Mouse (Mus musculus): ENCODE data around the gene Mettl13. TPM values are rescaled to one million over a fixed set of nuclear protein-coding genes. Genes with fewer than 3 reads are reported as not detected.

Mettl13 gene
- 23.4 and 25.4 TPM in 2 replicates for polyA plus RNA-seq (2015; fragmentation: Nextera tagmentation; extraction: Ambion mirVana)

- H3K9ac ChIP-seq: peak within 1 kb of the TSS; percentile 54
- H3K27me3 ChIP-seq: no peaks in the 10 kb centered on the region
- peak within 1 kb of the TSS; percentile 84 for H3K27ac ChIP-seq (replicated peaks)
- peaks cover 14% of the 10 kb centered on the region for H3K4me1 ChIP-seq
- peaks cover 29% of the 10 kb centered on the region for H3K36me3 ChIP-seq
- under 1% methylated on average over 52 of the region's 52 CpGs for WGBS
- H3K9me3 ChIP-seq (replicated peaks): no peaks in the 10 kb centered on the region
- H3K4me3 ChIP-seq (replicated peaks): peak within 1 kb of the TSS; percentile 78
- peak; percentile 97 for ATAC-seq (ENCODE audit: insufficient number of reproducible peaks, low FRiP score, low TSS enrichment, low read depth)
- peak within 1 kb of the TSS; percentile 89 for H3K4me2 ChIP-seq (replicated peaks)
Observed at GRCm38 (mm10) chr1:162548016-162548916, at the start of gene Mettl13. Gene Mettl13 (minus strand): TSS chr1:162548551.

GRCm38 (mm10) chr1:162597379-162598102 lies 49.2 kb upstream of the Mettl13 start:
- Histone ChIP-seq H3K4me1 (no peaks in the 10 kb centered on the region), H3K36me3 (peaks cover 41% of the 10 kb centered on the region), H3K27me3 (no peaks in the 10 kb centered on the region), H3K27ac (replicated peaks) (no peak overlapping the region), H3K9ac (no peak overlapping the region), H3K4me2 (replicated peaks) (no peak overlapping the region), H3K9me3 (replicated peaks) (no peaks in the 10 kb centered on the region), H3K4me3 (replicated peaks) (no peak overlapping the region)
- 83% methylated on average over 3 of the region's 3 CpGs for WGBS
- no peak for ATAC-seq (ENCODE audit: insufficient number of reproducible peaks, low FRiP score, low TSS enrichment, low read depth)

- Histone ChIP-seq H3K36me3 (peaks cover 16% of the 10 kb centered on the region), H3K4me2 (replicated peaks) (no peak overlapping the region), H3K4me1 (no peaks in the 10 kb centered on the region), H3K27ac (replicated peaks) (no peak overlapping the region), H3K9me3 (replicated peaks) (no peaks in the 10 kb centered on the region), H3K27me3 (no peaks in the 10 kb centered on the region), H3K4me3 (replicated peaks) (no peak overlapping the region), H3K9ac (no peak overlapping the region)
- no peak for ATAC-seq (ENCODE audit: insufficient number of reproducible peaks, low FRiP score, low TSS enrichment, low read depth)
- WGBS: 72% methylated on average over 8 of the region's 8 CpGs
Observed at GRCm38 (mm10) chr1:162590415-162590997, 42.2 kb upstream of the Mettl13 start.

GRCm38 (mm10) chr1:162589443-162589842 lies 41.1 kb upstream of the Mettl13 start:
- no peak for ATAC-seq (ENCODE audit: insufficient number of reproducible peaks, low FRiP score, low TSS enrichment, low read depth)
- 15% methylated on average over 9 of the region's 9 CpGs for WGBS
- no peak overlapping the region for H3K4me3 ChIP-seq (replicated peaks)
- no peak overlapping the region for H3K9ac ChIP-seq
- no peak overlapping the region for H3K4me2 ChIP-seq (replicated peaks)
- no peaks in the 10 kb centered on the region for H3K27me3 ChIP-seq
- H3K4me1 ChIP-seq: no peaks in the 10 kb centered on the region
- H3K27ac ChIP-seq (replicated peaks): no peak overlapping the region
- no peaks in the 10 kb centered on the region for H3K9me3 ChIP-seq (replicated peaks)
- H3K36me3 ChIP-seq: peaks cover 14% of the 10 kb centered on the region

- Histone ChIP-seq H3K9me3 (replicated peaks) (no peaks in the 10 kb centered on the region), H3K36me3 (peaks cover 19% of the 10 kb centered on the region), H3K4me1 (no peaks in the 10 kb centered on the region), H3K27ac (replicated peaks) (no peak overlapping the region), H3K4me3 (replicated peaks) (no peak overlapping the region), H3K4me2 (replicated peaks) (no peak overlapping the region), H3K27me3 (no peaks in the 10 kb centered on the region), H3K9ac (no peak overlapping the region)
- WGBS: 72% methylated on average over 3 of the region's 3 CpGs
- ATAC-seq (ENCODE audit: insufficient number of reproducible peaks, low FRiP score, low TSS enrichment, low read depth): no peak
Observed at GRCm38 (mm10) chr1:162588606-162589005, 40.3 kb upstream of the Mettl13 start.

- 84% methylated on average over 4 of the region's 4 CpGs for WGBS
Observed at GRCm38 (mm10) chr1:162586282-162586681, 37.9 kb upstream of the Mettl13 start.

GRCm38 (mm10) chr1:162582884-162583283 lies 34.5 kb upstream of the Mettl13 start:
- no peak overlapping the region for H3K27ac ChIP-seq (replicated peaks)
- 72% methylated on average over 2 of the region's 2 CpGs for WGBS
- peaks cover 38% of the 10 kb centered on the region for H3K36me3 ChIP-seq

More at GRCm38 (mm10) chr1:162586282-162586681, 37.9 kb upstream of the Mettl13 start:
- no peak for ATAC-seq (ENCODE audit: insufficient number of reproducible peaks, low FRiP score, low TSS enrichment, low read depth)
- H3K4me1 ChIP-seq: no peaks in the 10 kb centered on the region
- no peaks in the 10 kb centered on the region for H3K9me3 ChIP-seq (replicated peaks)
- H3K4me3 ChIP-seq (replicated peaks): no peak overlapping the region
- H3K27me3 ChIP-seq: no peaks in the 10 kb centered on the region
- H3K4me2 ChIP-seq (replicated peaks): no peak overlapping the region
- no peak overlapping the region for H3K27ac ChIP-seq (replicated peaks)
- peaks cover 24% of the 10 kb centered on the region for H3K36me3 ChIP-seq
- no peak overlapping the region for H3K9ac ChIP-seq

GRCm38 (mm10) chr1:162575098-162575497 lies 26.7 kb upstream of the Mettl13 start:
- H3K27me3 ChIP-seq: no peaks in the 10 kb centered on the region
- WGBS: 97% methylated on average over 3 of the region's 3 CpGs
- peaks cover 4% of the 10 kb centered on the region; the same call in 1 of the 2 replicates for H3K4me1 ChIP-seq
- ATAC-seq (ENCODE audit: insufficient number of reproducible peaks, low FRiP score, low TSS enrichment, low read depth): no peak
- H3K36me3 ChIP-seq: peaks cover 28% of the 10 kb centered on the region
- H3K9ac ChIP-seq: no peak overlapping the region
- no peak overlapping the region for H3K4me2 ChIP-seq (replicated peaks)
- H3K9me3 ChIP-seq (replicated peaks): no peaks in the 10 kb centered on the region
- H3K27ac ChIP-seq (replicated peaks): no peak overlapping the region
- H3K4me3 ChIP-seq (replicated peaks): no peak overlapping the region

More at GRCm38 (mm10) chr1:162582884-162583283, 34.5 kb upstream of the Mettl13 start:
- H3K4me3 ChIP-seq (replicated peaks): no peak overlapping the region
- H3K9ac ChIP-seq: no peak overlapping the region
- H3K4me1 ChIP-seq: no peaks in the 10 kb centered on the region
- ATAC-seq (ENCODE audit: insufficient number of reproducible peaks, low FRiP score, low TSS enrichment, low read depth): no peak
- no peaks in the 10 kb centered on the region for H3K9me3 ChIP-seq (replicated peaks)
- H3K27me3 ChIP-seq: no peaks in the 10 kb centered on the region
- H3K4me2 ChIP-seq (replicated peaks): no peak overlapping the region

GRCm38 (mm10) chr1:162570931-162571601 lies 22.7 kb upstream of the Mettl13 start:
- under 1% methylated on average over 46 of the region's 46 CpGs for WGBS

GRCm38 (mm10) chr1:162570260-162570748 lies 22.0 kb upstream of the Mettl13 start, which contains the start of gene Vamp4:
Gene Vamp4 (plus strand): TSS chr1:162570515.
- Histone ChIP-seq H3K4me3 (replicated peaks) (peak within 1 kb of the TSS; percentile 94), H3K27ac (replicated peaks) (peak within 1 kb of the TSS; percentile 93), H3K9me3 (replicated peaks) (no peaks in the 10 kb centered on the region), H3K4me2 (replicated peaks) (peak within 1 kb of the TSS; percentile 63), H3K4me1 (peaks cover 17% of the 10 kb centered on the region), H3K27me3 (no peaks in the 10 kb centered on the region), H3K36me3 (peaks cover 9% of the 10 kb centered on the region), H3K9ac (peak within 1 kb of the TSS; percentile 90)
- WGBS: under 1% methylated on average over 42 of the region's 43 CpGs
- peak; percentile 97 for ATAC-seq (ENCODE audit: insufficient number of reproducible peaks, low FRiP score, low TSS enrichment, low read depth)

More at GRCm38 (mm10) chr1:162570931-162571601, 22.7 kb upstream of the Mettl13 start:
- Histone ChIP-seq H3K4me1 (peaks cover 17% of the 10 kb centered on the region), H3K4me2 (replicated peaks) (peak overlapping the region; percentile 63), H3K9me3 (replicated peaks) (no peaks in the 10 kb centered on the region), H3K4me3 (replicated peaks) (peak overlapping the region; percentile 94), H3K27me3 (no peaks in the 10 kb centered on the region), H3K9ac (peak overlapping the region; percentile 90), H3K27ac (replicated peaks) (peak overlapping the region; percentile 93), H3K36me3 (peaks cover 9% of the 10 kb centered on the region)
- ATAC-seq (ENCODE audit: insufficient number of reproducible peaks, low FRiP score, low TSS enrichment, low read depth): no peak

Measured in embryonic facial prominence, embryonic 15.5 days (tissue).